Mouse (Mus musculus) limb, embryonic 14.5 days (tissue): Measurements from ENCODE around the gene Pear1. TPM values are rescaled to one million over a fixed set of nuclear protein-coding genes. Genes with fewer than 3 reads are reported as not detected.

ENCODE experiments used
- ATAC-seq: fragments of 200-750 bp; cut with Nextera tagmentation; 2 replicates; pipeline ENCODE4 v1.8.0; 2017; ENCODE audit warnings: low read depth, moderate number of reproducible peaks, moderate TSS enrichment; ENCODE audit not compliant: low FRiP score
- DNase-seq: peaks from one replicate; pipeline ENCODE4 v3.0.0-alpha.2; 2015; ENCODE audit warnings: low spot score
- H3K27ac ChIP-seq: fragments of 300-500 bp; sonication (generic); replicated peaks from 2 replicates; pipeline ENCODE4 v1.5.1; 2014; ENCODE audit warnings: low read depth, mild to moderate bottlenecking, low read length, moderate library complexity, mixed read lengths
- H3K27me3 ChIP-seq: fragments of 300-500 bp; sonication (generic); 2 replicates; pipeline ENCODE4 v1.6.1; 2014; ENCODE audit warnings: low read length, mixed read lengths; ENCODE audit not compliant: control insufficient read depth, insufficient read depth
- H3K36me3 ChIP-seq: fragments of 300-500 bp; sonication (generic); 2 replicates; pipeline ENCODE4 v1.6.1; 2014; ENCODE audit warnings: mild to moderate bottlenecking, low read length, moderate library complexity, mixed read lengths; ENCODE audit not compliant: control insufficient read depth, insufficient read depth
- H3K4me1 ChIP-seq: fragments of 300-500 bp; sonication (generic); 2 replicates; pipeline ENCODE4 v1.6.1; 2014; ENCODE audit warnings: antibody characterized with exemption, low read length, mixed read lengths; ENCODE audit not compliant: control insufficient read depth, insufficient read depth
- H3K4me2 ChIP-seq: fragments of 300-500 bp; sonication (generic); replicated peaks from 2 replicates; pipeline ENCODE4 v1.6.1; 2014; ENCODE audit warnings: low read depth, mild to moderate bottlenecking, low read length, moderate library complexity; ENCODE audit not compliant: severe bottlenecking
- H3K4me3 ChIP-seq: fragments of 300-500 bp; sonication (generic); replicated peaks from 2 replicates; pipeline ENCODE4 v1.5.1; 2014; ENCODE audit warnings: low read length
- H3K9ac ChIP-seq: fragments of 300-500 bp; sonication (generic); 2 replicates; pipeline ENCODE4 v1.6.1; 2014; ENCODE audit warnings: mild to moderate bottlenecking, low read depth, low read length, moderate library complexity; ENCODE audit not compliant: severe bottlenecking
- H3K9me3 ChIP-seq: fragments of 300-500 bp; sonication (generic); 2 replicates; pipeline ENCODE4 v1.6.1; 2016; ENCODE audit warnings: low read length; ENCODE audit not compliant: control insufficient read depth
- POLR2A ChIP-seq: fragments of 200-500 bp; IDR thresholded peaks from 2 replicates; pipeline ENCODE4 v1.8.0; 2012; ENCODE audit warnings: inconsistent platforms, mild to moderate bottlenecking, moderate library complexity, borderline replicate concordance; ENCODE audit not compliant: insufficient read depth, insufficient read length; ENCODE audit errors: extremely low read depth
- WGBS: fragments of 180-500 bp; shearing (Covaris S2); extraction: QIAGEN DNeasy Blood & Tissue Kit; methylation state at CpG from one replicate; pipeline ENCODE4 v1.1.7; 2014; 5-methylcytosine and 5-hydroxymethylcytosine counted together
- polyA plus RNA-seq, 2 experiments: library from polyadenylated mRNA; depleted of rRNA in 1 of 2; stranded (reverse) in 1 of 2; unstranded in 1 of 2; fragments of >200 nt; fragmentation: Nextera tagmentation in 1 of 2; extraction: Ambion mirVana in 1 of 2; gene quantifications; 2 replicates each; pipeline versions ENCODE4 v1.2.1 to v1.2.3; 2012 to 2014

Pear1 gene
- polyA plus RNA-seq, 2 experiments, result 21.5 to 47.2 TPM

DNA sequence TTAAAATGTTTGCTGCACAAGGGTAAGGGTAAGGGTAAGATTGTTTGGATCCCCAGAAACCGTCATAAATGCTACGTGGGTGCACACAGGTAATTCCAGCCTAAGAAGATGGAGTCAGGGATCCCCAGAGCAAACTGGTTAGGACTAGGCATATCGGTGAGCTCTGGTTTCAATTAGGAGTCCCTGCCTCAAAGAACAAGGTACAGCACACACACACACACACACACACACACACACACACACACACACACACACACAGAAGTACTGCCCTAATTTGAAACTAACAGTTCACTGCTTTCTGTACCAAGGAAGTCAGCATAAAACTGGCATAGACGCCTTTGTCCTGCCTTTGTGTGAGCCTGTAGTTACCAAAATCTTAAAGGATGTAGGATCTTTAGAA lies 11.7 kb downstream of the Pear1 start:
- no peak overlapping the region for H3K9ac ChIP-seq
- no peak for TF ChIP-seq POLR2A
- no peaks in the 10 kb centered on the region; the same call in 1 of the 2 replicates for H3K9me3 ChIP-seq
- H3K4me1 ChIP-seq, result no peaks in the 10 kb centered on the region; the same call in 1 of the 2 replicates
- DNase-seq (no peak), ATAC-seq (no peak)
- no peaks in the 10 kb centered on the region for H3K36me3 ChIP-seq
- no peak overlapping the region for H3K4me2 ChIP-seq
- H3K27me3 ChIP-seq, result peaks cover 28% of the 10 kb centered on the region
- WGBS, result 30% methylated on average over 4 of the region's 4 CpGs
- no peak overlapping the region for H3K4me3 ChIP-seq
- H3K27ac ChIP-seq, result no peak overlapping the region

DNA sequence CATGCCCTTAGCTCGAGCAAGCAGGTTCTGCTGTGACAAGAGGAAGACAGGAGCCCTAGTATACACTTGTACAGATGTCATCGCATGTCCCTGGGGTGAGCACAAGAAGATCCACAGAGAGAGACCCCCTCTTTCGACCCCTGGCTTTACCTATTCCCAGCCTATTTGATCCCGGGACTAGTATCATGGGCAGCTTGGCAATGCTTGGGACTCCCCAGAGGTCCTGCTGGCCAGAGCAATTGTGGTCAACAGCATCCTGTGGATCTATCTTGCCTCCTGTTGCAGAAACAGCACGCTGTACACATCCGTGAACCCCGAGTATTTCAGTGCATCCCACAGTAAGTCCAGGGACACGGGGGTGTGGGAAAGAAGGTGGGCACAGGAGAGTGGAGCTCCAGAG lies 12.8 kb downstream of the Pear1 start:
- no peak for TF ChIP-seq POLR2A
- Histone ChIP-seq H3K9me3 (no peaks in the 10 kb centered on the region; the same call in 1 of the 2 replicates), H3K4me2 (no peak overlapping the region), H3K4me1 (no peaks in the 10 kb centered on the region; the same call in 1 of the 2 replicates), H3K27me3 (peaks cover 28% of the 10 kb centered on the region), H3K4me3 (no peak overlapping the region), H3K36me3 (no peaks in the 10 kb centered on the region), H3K9ac (no peak overlapping the region), H3K27ac (no peak overlapping the region)
- DNase-seq, result no peak
- 83% methylated on average over 8 of the region's 8 CpGs for WGBS
- no peak for ATAC-seq

DNA sequence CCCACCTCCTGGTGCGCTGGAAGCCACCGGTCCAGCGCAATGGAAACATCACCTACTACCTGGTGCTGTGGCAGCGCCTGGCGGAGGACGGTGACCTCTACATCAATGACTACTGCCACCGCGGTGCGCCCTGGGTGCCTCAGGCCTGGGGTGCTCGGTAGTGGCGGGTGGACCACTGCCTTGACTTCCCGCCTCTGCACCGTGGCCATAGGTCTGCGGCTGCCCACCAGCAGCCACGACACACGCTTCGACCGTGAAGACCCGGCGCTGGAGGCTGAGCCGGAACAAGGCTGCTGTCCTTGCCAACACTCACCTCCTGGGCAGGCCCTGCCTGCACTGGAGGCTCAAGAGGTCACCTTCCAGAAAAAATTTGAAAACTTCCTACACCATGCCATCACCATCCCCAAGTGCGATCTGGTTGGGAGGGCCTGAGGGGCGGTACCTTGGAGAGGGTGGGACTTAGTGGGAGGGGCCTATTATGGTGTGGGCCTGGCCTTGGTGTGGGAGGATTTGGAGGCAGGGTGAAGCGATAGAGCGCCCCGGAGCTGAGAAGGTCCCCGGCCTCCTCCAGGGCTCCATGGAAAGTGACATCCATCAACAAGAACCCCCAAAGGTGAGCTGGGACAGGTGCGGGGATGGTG lies 14.7 kb downstream of the Pear1 start:
- DNase-seq (no peak), ATAC-seq (peak; percentile 47; the same call in 1 of the 2 replicates)
- 7% methylated on average over 28 of the region's 28 CpGs for WGBS

DNA sequence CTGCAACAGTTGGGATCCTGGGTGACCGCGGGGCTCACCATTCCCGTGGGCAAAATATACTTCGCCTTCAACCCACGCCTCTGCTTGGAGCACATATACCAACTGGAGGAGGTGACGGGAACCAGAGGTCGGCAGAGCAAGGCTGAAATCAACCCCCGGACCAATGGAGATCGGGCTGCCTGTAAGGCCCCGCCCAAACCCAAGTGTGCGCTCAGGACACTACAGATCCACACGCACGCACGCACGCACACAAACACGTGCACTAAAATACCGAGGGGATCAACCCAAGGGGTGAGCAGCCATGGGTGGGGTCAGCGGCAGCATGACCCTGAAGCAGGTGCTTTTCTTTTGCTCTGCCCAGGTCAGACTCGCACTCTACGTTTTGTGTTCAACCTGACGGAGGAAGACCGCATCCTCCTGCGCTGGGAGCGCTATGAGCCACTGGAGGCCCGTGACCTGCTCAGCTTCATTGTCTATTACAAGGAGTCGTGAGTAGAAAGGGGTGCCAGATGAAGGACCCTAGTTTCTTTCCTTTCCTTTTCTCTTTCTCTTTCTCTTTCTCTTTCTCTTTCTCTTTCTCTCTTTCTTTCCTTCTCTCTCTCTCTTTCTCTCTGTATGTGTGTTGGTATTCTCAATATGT lies 19.9 kb downstream of the Pear1 start:
- Histone ChIP-seq H3K4me3 (peak overlapping the region; percentile 18), H3K4me1 (no peaks in the 10 kb centered on the region; the same call in 1 of the 2 replicates), H3K27me3 (peaks cover 33% of the 10 kb centered on the region), H3K4me2 (peak overlapping the region; percentile 39), H3K36me3 (no peaks in the 10 kb centered on the region), H3K27ac (no peak overlapping the region), H3K9me3 (no peaks in the 10 kb centered on the region), H3K9ac (no peak overlapping the region)
- 5% methylated on average over 26 of the region's 26 CpGs for WGBS
- ATAC-seq (no peak; the same call in 1 of the 2 replicates), DNase-seq (no peak)
- no peak for TF ChIP-seq POLR2A

More for the DNA sequence above, 14.7 kb downstream of the Pear1 start:
- Histone ChIP-seq H3K4me1 (no peaks in the 10 kb centered on the region; the same call in 1 of the 2 replicates), H3K27me3 (peaks cover 32% of the 10 kb centered on the region), H3K9ac (no peak overlapping the region), H3K27ac (no peak overlapping the region), H3K9me3 (no peaks in the 10 kb centered on the region; the same call in 1 of the 2 replicates), H3K36me3 (no peaks in the 10 kb centered on the region), H3K4me3 (peak overlapping the region; percentile 21), H3K4me2 (peak overlapping the region; percentile 31)
- TF ChIP-seq POLR2A, result no peak

DNA sequence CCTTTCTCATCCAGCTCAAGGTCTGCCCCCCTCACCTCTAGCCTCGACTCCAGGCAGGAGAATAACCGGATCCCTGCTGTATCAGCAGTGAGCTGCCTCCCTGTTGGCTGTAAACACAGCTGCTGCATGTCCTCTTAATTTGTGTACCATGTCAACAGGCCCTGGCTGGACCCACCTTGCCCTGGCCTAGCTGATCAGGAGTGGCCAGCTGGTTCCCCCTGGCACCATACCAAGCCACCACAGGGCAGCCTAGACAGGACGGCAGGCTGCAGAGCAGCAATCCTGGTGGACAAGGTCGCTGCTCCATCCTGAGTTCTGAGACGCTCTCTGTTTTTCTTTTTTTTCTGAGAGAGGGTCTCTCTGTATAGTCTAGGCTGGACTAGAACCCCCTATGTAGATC lies 22.4 kb downstream of the Pear1 start:
- DNase-seq (no peak), ATAC-seq (no peak)
- peaks cover 45% of the 10 kb centered on the region for H3K27me3 ChIP-seq
- 68% methylated on average over 5 of the region's 5 CpGs for WGBS
- no peak overlapping the region for H3K4me3 ChIP-seq
- no peak overlapping the region for H3K4me2 ChIP-seq
- H3K9ac ChIP-seq, result no peak overlapping the region
- peaks cover 12% of the 10 kb centered on the region for H3K4me1 ChIP-seq
- TF ChIP-seq POLR2A, result no peak
- H3K36me3 ChIP-seq, result no peaks in the 10 kb centered on the region
- H3K9me3 ChIP-seq, result no peaks in the 10 kb centered on the region
- no peak overlapping the region for H3K27ac ChIP-seq
